Mouse (Mus musculus) 3134 (cell line): ENCODE data around the gene Tspan5.

Source experiments
- DNase-seq: peaks from one replicate; pipeline ENCODE4 v3.0.0-alpha.2; 2011; ENCODE audit warnings: low spot score; ENCODE audit not compliant: insufficient read length; ENCODE audit errors: extremely low read depth

The Tspan5 gene

GRCm38 (mm10) chr3:138841288-138841687 lies 99.3 kb downstream of the Tspan5 start:
- DNase-seq = no peak

DNA sequence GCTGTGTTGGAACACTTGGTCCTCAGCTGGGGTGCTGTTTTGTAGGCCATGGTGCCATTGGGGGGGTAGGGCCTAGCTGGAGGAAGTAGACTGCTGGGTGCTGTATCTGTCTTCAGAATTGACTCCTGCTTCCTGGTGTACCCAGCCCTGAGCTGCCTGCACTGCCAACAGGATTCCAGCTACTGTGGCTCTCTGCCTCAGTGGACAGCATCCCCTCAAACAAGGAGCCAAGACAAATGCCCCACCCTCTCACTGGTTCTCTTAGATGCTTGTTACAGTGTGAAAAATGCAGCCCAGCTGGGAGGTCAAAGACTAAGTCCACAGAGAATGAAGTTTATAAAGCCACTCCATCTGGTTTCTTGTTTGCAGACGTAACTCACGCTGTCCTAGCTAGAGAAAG lies 101.2 kb downstream of the Tspan5 start:
- no peak for DNase-seq

- no peak for DNase-seq
Measured at GRCm38 (mm10) chr3:138843641-138844040, 101.6 kb downstream of the Tspan5 start.

DNA sequence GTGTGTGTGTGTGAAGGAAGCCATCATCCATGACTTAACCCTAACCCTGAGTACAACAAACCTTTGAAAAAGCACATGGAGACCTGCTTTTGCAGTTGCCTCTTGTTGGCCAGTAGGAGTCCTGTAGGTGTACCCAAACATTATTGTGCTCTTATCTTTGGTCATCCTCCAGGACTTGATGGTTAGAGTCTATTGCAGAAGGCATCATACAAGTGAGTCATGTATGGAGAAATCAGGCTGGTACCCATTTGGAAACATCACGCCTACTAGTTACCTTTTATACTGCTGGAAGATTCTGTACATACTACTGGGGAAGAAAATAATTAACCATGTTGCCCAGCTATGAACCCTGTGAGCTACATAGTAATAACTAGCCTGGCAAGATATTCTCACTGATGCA lies 103.8 kb downstream of the Tspan5 start:
- DNase-seq = no peak

GRCm38 (mm10) chr3:138847809-138848208 lies 105.8 kb downstream of the Tspan5 start:
- no peak for DNase-seq

DNA sequence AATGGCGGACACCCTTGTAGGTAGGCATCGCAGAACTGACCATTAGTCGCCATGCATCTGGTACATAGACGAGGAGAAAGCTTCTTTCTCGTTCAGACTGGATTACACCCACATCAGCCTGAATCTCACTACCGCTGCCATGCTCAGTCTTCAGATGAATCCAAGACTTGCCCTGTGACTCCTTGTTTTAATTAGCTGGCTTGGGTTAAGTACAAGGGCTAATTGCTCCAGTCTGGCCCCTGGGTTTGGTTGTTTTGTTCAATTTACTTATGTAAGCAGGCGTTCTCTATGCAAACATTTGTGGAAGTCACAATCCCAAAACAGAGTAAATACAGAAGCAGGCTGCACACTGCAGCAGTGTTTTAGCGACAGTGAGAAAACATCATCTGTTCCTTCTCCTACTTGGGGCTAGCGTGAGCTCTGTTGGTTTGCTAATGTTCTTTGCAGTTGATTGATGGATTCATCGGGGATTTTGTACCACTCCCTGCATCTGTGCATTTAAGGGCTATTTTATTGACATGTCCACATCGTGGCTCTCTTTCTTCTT lies 107.8 kb downstream of the Tspan5 start:
- no peak for DNase-seq

GRCm38 (mm10) chr3:138851876-138852275 lies 109.9 kb downstream of the Tspan5 start:
- DNase-seq = no peak

- DNase-seq = no peak
Measured at GRCm38 (mm10) chr3:138852982-138853689, 111.1 kb downstream of the Tspan5 start.

- DNase-seq = no peak
Measured at GRCm38 (mm10) chr3:138853996-138854836, 112.2 kb downstream of the Tspan5 start.

- no peak for DNase-seq
Measured at GRCm38 (mm10) chr3:138855387-138855786, 113.4 kb downstream of the Tspan5 start.

DNA sequence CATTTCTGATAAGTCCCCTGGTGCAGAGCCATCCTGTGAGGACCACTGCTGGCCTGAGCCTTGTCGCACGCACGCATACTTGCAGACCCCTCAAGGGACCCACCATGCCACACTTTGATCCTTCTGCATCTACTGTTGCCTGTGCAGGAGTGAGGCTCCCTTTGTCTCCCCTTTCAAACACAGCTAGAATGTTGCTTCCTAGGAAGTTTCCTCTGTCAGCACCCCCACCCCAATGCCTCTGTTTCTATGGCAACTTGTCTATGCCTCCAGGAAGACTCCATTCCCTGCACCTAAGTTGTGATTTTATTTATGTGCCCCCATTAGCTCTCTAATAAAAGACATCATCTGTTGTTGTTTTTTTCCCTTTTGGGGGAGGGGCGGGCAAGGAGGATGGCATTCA lies 115.0 kb downstream of the Tspan5 start:
- DNase-seq = no peak

DNA sequence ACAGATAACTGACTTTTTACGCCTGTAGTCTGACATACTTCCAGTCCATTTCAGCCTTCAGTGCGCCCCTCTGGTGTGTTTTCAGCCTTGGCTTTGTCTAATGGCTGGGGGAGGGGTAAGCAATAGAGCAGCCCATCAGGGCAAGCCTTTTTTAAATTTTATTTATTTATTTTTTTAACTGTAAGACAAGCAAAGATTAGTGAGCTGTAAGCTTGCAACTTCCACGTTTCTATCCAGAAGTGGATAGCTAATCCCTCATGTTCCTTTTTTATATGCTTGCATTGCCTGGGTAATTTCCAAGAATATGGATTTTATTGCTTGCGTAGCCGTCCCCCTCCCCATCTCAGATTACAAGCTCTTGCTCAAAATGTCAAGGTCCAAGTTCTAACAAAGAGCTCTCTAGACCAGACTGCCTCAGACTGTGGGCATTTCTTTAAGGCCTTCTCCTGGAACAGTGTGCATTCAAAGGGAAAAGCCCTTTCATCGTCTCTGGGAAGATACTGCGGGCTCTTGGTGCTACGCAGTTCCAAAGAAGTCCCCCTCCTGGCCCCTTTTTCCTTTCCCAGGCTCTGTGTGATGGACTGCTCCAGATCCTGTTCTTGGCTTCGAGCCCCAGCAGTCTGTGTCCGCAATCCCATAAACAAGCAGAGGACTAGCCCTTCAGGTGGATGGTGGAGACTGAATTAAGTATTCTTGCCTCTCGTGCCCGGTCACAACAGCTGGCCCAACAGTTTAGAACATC lies 116.0 kb downstream of the Tspan5 start:
- DNase-seq = no peak

GRCm38 (mm10) chr3:138858649-138859048 lies 116.7 kb downstream of the Tspan5 start:
- DNase-seq = no peak

DNA sequence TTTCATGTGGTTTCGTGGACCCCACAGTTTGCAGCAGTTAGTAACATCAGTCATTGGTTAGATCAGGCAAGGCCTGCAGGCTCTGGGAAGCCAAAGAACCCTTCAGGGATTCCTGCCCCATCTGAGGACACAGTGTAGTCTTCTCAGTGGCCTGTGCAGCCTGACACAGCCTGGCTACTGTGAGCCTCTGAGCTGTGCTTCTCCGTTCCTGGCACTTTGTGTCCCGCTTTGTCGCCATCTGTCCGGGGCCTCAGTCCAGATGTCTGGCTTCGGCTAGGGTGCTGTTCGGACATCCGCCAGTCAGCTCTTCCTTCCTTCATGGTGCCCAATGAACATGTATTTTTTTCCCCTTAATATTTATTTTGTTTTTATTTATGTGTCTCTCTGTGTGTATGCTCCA lies 117.2 kb downstream of the Tspan5 start:
- no peak for DNase-seq

DNA sequence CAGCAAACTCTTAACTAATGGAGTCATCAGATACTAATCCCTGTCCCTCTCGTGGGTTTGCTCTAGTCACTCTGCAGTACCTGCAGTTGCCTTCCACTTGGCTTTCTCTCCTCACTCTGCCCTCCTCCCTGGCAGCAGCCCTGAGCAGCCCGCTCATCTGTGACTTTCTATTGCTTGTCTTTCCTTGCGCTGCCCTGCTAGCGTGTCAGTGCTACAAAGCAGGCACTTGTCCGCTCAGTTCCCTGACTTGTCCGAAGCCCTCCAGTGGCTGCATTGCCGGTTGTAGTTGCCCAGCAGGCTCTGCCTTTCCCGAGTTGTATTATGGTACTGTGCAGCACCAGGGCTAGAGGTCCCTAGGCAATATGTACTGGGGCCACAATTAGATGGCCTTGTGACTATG lies 117.7 kb downstream of the Tspan5 start:
- no peak for DNase-seq

DNA sequence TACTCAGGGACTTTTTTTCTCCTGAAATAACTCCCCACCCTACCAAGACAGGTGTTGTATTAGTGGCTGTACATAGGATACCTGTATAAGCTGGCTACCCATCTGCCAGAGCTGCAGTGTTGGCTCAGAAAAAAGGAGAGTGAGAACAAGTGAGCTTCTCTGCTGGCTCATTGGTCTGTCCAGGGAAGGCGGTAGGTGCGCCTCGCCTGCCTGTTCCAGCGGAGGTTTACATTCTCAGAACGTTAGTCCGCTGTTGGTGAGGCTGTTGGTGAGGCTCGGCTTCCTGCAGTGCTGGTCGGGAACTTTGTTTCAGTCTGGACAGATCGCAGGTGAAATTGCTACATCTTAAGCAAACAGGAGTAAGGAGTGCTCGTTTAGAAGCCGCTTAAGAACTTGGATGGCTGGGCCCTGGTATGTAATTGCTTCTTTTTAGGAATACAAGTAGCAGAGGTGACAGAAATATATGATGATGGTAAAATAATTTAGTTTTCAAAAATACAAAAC lies 118.3 kb downstream of the Tspan5 start:
- DNase-seq = no peak

DNA sequence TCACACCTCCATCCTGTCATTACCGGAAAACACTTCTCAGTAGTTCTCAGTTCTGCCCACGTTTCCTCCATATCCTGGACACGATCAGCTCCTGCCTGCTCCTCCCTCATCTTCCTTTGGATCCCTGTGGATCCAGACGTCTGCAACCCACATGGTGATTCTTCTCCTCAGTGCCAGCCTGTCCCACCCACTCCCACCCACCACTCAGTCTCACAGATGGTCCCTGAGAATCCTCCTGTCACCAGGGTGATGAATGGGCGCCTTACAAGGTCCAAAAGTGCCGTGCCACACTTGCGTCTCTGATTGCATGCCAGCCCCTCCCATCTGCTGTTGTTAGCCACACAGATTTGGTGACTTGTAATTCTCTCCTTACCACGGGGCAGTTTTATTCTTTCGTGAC lies 119.0 kb downstream of the Tspan5 start:
- no peak for DNase-seq

DNA sequence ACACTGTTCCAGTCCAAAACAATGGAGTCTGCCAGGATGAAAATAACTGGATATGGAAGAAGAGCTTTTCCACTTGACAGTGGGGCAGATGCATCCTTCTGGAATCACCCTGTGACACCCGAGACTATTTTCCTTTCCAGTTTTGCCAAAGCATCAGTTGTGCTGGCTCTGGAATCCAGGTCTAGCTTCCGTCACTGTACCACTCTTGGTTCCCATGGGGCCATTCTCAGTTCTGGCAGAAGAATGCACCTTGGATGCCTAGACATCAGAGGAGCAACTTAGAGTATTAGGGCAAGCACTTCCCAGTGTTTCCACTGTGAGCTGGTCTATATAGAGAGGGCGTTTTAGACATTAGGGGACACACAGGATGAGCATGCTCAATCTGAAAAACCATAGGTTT lies 119.6 kb downstream of the Tspan5 start:
- DNase-seq = no peak

- no peak for DNase-seq
Measured at GRCm38 (mm10) chr3:138864166-138864648, 122.2 kb downstream of the Tspan5 start.

- DNase-seq = no peak
Measured at GRCm38 (mm10) chr3:138865271-138865670, 123.3 kb downstream of the Tspan5 start.
